Mouse (Mus musculus): Measurements from ENCODE around the gene Tbrg1. TPM values are rescaled to one million over a fixed set of nuclear protein-coding genes. Genes with fewer than 3 reads are reported as not detected.

Tbrg1 gene
- polyA plus RNA-seq, 1 experiment: 54.2 TPM

DNA sequence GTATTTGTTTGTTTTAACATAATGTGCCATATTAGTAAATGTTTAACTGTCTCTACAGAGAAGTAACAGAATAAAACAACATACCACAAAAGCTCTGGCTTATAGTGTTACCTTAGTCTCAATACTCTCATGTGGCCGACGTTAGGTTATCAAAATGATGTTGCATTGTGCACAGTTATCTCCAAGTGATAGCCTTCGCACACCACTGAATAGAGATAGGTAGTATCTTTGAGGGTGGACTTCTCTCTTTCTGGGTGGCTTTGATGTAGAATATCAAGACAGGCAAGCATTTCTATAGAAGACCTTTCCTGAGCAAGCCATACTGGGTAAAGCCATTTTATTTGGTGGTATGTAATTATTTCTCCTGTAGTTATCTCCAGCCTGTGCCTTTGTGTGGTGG is 52.0 kb downstream of the Tbrg1 start:
- Histone ChIP-seq H3K4me1 (replicated peaks; ENCODE audit: control insufficient read depth, insufficient read depth, low read length) (no peaks in the 10 kb centered on the region), H3K27me3 (ENCODE audit: control insufficient read depth, insufficient read depth, low read length) (no peaks in the 10 kb centered on the region), H3K36me3 (ENCODE audit: control insufficient read depth, insufficient read depth, low read length) (no peaks in the 10 kb centered on the region), H3K27ac (ENCODE audit: control insufficient read depth, insufficient read depth, low read length) (no peak overlapping the region), H3K4me3 (ENCODE audit: control insufficient read depth, insufficient read depth, low read length) (no peak overlapping the region)
- DNase-seq: no peak
- TF ChIP-seq POLR2A (IDR thresholded peaks at IDR 0.05; ENCODE audit: control insufficient read depth, extremely low read depth, insufficient read depth, low read length, poor library complexity): no peak
- TF ChIP-seq CTCF (IDR thresholded peaks at IDR 0.05; ENCODE audit: borderline replicate concordance, control insufficient read depth, extremely low read depth, insufficient read depth, low read length, poor library complexity): no peak
- 100% methylated on average over 3 of the region's 3 CpGs for WGBS

DNA sequence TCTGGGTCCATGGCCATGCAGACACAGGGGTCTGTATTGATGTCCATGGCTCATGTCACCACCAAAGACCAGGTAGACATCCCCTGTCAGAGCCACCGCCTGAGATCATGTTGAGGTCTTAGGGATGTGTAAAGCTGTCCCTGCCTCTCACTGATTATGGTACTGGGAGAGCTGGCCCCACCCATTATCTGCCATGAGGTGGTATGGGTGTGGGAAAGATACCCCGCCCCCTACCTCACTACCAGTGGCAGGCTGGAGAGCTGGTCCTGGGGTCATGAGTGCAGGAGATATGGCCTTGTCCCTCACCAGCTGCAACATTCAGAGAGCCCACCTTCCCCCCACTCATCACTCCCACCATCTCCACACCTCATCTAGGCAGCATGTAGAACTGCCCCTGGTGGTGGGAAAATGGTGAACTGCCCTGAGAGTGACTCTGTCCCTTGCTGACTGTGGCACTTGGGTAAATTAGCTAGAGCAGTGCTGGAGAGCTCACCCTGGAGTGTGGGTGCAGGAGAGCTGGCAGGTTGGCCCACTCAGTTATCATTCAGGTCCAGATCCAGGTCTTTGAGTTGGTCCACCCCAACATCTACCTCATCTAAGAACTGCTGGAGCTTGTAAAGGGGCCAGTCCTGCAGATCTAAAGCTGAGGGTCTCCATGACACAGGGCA is 56.4 kb downstream of the Tbrg1 start:
- 93% methylated on average over 2 of the region's 2 CpGs for WGBS
- TF ChIP-seq CTCF (IDR thresholded peaks at IDR 0.05; ENCODE audit: borderline replicate concordance, control insufficient read depth, extremely low read depth, insufficient read depth, low read length, poor library complexity): no peak
- no peak for TF ChIP-seq POLR2A (IDR thresholded peaks at IDR 0.05; ENCODE audit: control insufficient read depth, extremely low read depth, insufficient read depth, low read length, poor library complexity)
- Histone ChIP-seq H3K27ac (ENCODE audit: control insufficient read depth, insufficient read depth, low read length) (no peak overlapping the region), H3K27me3 (ENCODE audit: control insufficient read depth, insufficient read depth, low read length) (no peaks in the 10 kb centered on the region), H3K4me3 (ENCODE audit: control insufficient read depth, insufficient read depth, low read length) (no peak overlapping the region), H3K4me1 (replicated peaks; ENCODE audit: control insufficient read depth, insufficient read depth, low read length) (no peaks in the 10 kb centered on the region), H3K36me3 (ENCODE audit: control insufficient read depth, insufficient read depth, low read length) (no peaks in the 10 kb centered on the region)
- DNase-seq: no peak

Other genes starting within 250 kb of the Tbrg1 start
- 0.78 and 0.94 TPM in 2 replicates for gene Robo3, start 224.1 kb downstream of the Tbrg1 start, polyA plus RNA-seq (2012; rRNA removed)
- 42.8 and 42.9 TPM in 2 replicates for gene Msantd2, start 168.0 kb downstream of the Tbrg1 start, polyA plus RNA-seq (2012; rRNA removed)
- gene Esam, start 129.2 kb downstream of the Tbrg1 start, polyA plus RNA-seq (2012; rRNA removed): 9.6 and 14.1 TPM in 2 replicates
- 1.5 and 3.3 TPM in 2 replicates for gene Vsig2, start 118.1 kb downstream of the Tbrg1 start, polyA plus RNA-seq (2012; rRNA removed)
- 14.2 and 16.2 TPM in 2 replicates for gene Nrgn, start 104.4 kb downstream of the Tbrg1 start, polyA plus RNA-seq (2012; rRNA removed)
- 9.0 and 10.0 TPM in 2 replicates for gene Siae, start 101.6 kb downstream of the Tbrg1 start, polyA plus RNA-seq (2012; rRNA removed)
- 0.20 and 0.47 TPM in 2 replicates for gene Spa17, start 43.6 kb downstream of the Tbrg1 start, polyA plus RNA-seq (2012; rRNA removed)
- gene Panx3, start 11.9 kb upstream of the Tbrg1 start, polyA plus RNA-seq (2012; rRNA removed): not detected in 2 replicates
- gene Olfr160, start 58.9 kb upstream of the Tbrg1 start, polyA plus RNA-seq (2012; rRNA removed): not detected in 2 replicates
- gene Olfr874, start 87.8 kb upstream of the Tbrg1 start, polyA plus RNA-seq (2012; rRNA removed): not detected in 2 replicates
- gene Olfr875, start 114.5 kb upstream of the Tbrg1 start, polyA plus RNA-seq (2012; rRNA removed): not detected in 2 replicates
- not detected in 2 replicates for gene Olfr876, start 145.7 kb upstream of the Tbrg1 start, polyA plus RNA-seq (2012; rRNA removed)
- gene Olfr877, start 197.0 kb upstream of the Tbrg1 start, polyA plus RNA-seq (2012; rRNA removed): not detected in 2 replicates
- gene Olfr145, start 239.4 kb upstream of the Tbrg1 start, polyA plus RNA-seq (2012; rRNA removed): not detected in 2 replicates